Mouse (Mus musculus): ENCODE results near the gene Gnptg. TPM values are rescaled to one million over a fixed set of nuclear protein-coding genes. Genes with fewer than 3 reads are reported as not detected.
A peak's percentile ranks its signal among the peaks of the same experiment; 100 is the strongest.

The Gnptg gene
- polyA plus RNA-seq, 1 experiment from 2014 or later, result 21.5 TPM

- Histone ChIP-seq H3K4me2 (no peak overlapping the region), H3K27ac (0 out of 2 replicates have a peak overlapping the region, but pooled peaks have one; percentile 1), H3K36me3 (peaks cover 17% of the 10 kb centered on the region), H3K9ac (no peak overlapping the region), H3K4me1 (replicated peaks) (peaks cover 45% of the 10 kb centered on the region), H3K4me3 (replicated peaks) (no peak overlapping the region), H3K9me3 (replicated peaks) (no peaks in the 10 kb centered on the region), H3K27me3 (no peaks in the 10 kb centered on the region)
- no peak for DNase-seq
- WGBS (ENCODE audit: insufficient replicate concordance), result 75% methylated on average over 15 of the region's 15 CpGs
- ATAC-seq (ENCODE audit: low read depth), result no peak
Measured at GRCm38 (mm10) chr17:25219492-25220295, 20.2 kb downstream of the Gnptg start.

- WGBS (ENCODE audit: insufficient replicate concordance), result 78% methylated on average over 9 of the region's 9 CpGs
- DNase-seq, result no peak
Measured at GRCm38 (mm10) chr17:25218967-25219366, 21.0 kb downstream of the Gnptg start.

DNA sequence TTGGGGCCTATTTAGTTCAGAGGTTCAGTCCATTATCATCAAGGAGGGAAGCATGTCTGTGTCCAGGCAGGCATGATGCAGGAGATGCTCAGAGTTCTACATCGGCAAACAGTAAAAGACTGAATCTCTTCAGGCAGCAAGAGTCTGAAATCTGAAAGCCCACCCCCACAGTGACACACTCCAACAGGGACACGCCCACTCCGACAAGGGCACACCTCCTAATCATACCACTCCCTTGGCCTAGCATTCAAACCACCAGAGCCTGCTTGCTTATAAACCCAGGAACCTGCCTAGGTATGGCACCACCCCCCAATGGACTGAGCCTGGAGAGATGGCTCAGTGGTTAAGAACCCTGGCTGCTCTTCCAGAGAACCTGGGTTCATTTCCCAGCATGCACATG is 24.5 kb downstream of the Gnptg start:
- H3K9ac ChIP-seq, result no peak overlapping the region
- H3K27me3 ChIP-seq, result no peaks in the 10 kb centered on the region
- H3K36me3 ChIP-seq, result peaks cover 45% of the 10 kb centered on the region
- peaks cover 8% of the 10 kb centered on the region for H3K4me1 ChIP-seq (replicated peaks)
- H3K4me3 ChIP-seq (replicated peaks), result no peak overlapping the region
- no peak for ATAC-seq (ENCODE audit: low read depth)
- WGBS (ENCODE audit: insufficient replicate concordance), result 68% methylated on average over 3 of the region's 3 CpGs
- no peak for DNase-seq
- no peaks in the 10 kb centered on the region for H3K9me3 ChIP-seq (replicated peaks)
- H3K27ac ChIP-seq, result no peak overlapping the region; the same call in 1 of the 2 replicates
- H3K4me2 ChIP-seq, result no peak overlapping the region

More at GRCm38 (mm10) chr17:25218967-25219366, 21.0 kb downstream of the Gnptg start:
- Histone ChIP-seq H3K4me3 (replicated peaks) (no peak overlapping the region), H3K4me1 (replicated peaks) (peaks cover 37% of the 10 kb centered on the region), H3K36me3 (peaks cover 21% of the 10 kb centered on the region), H3K27ac (no peak overlapping the region), H3K9ac (no peak overlapping the region), H3K4me2 (no peak overlapping the region), H3K27me3 (no peaks in the 10 kb centered on the region), H3K9me3 (replicated peaks) (no peaks in the 10 kb centered on the region)
- no peak for ATAC-seq (ENCODE audit: low read depth)

DNA sequence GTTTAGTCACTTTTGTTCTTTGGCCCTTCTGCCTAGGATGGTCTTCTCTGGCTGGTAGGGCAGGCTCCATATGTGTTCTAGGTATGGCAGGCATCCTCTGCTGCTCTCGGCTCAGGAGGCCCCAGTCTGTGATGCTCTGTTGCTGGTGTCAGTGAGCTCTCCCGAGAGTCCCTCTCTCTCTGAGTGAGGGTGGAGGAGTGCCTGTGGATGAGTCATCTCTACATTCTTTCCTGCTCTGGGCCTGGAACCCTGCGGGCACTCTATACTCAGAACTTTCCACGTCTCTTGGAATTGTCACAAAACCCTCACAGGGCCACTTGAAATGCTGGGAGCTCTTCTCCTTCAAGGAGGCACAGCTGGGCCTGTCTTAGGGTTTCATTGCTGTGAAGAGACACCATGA is 28.2 kb downstream of the Gnptg start:
- Histone ChIP-seq H3K27me3 (no peaks in the 10 kb centered on the region), H3K27ac (no peak overlapping the region), H3K4me2 (no peak overlapping the region), H3K36me3 (peaks cover 70% of the 10 kb centered on the region), H3K9me3 (replicated peaks) (no peaks in the 10 kb centered on the region), H3K4me3 (replicated peaks) (no peak overlapping the region), H3K4me1 (replicated peaks) (peaks cover 6% of the 10 kb centered on the region; the same call in 1 of the 2 replicates), H3K9ac (no peak overlapping the region)
- 77% methylated on average over 4 of the region's 4 CpGs for WGBS (ENCODE audit: insufficient replicate concordance)
- no peak for DNase-seq
- ATAC-seq (ENCODE audit: low read depth), result no peak

GRCm38 (mm10) chr17:25210680-25211466 is 29.1 kb downstream of the Gnptg start:
- Histone ChIP-seq H3K27ac (no peak overlapping the region), H3K27me3 (no peaks in the 10 kb centered on the region), H3K9ac (no peak overlapping the region), H3K9me3 (replicated peaks) (no peaks in the 10 kb centered on the region), H3K4me1 (replicated peaks) (peaks cover 6% of the 10 kb centered on the region; the same call in 1 of the 2 replicates), H3K4me2 (no peak overlapping the region), H3K4me3 (replicated peaks) (no peak overlapping the region), H3K36me3 (peaks cover 76% of the 10 kb centered on the region)
- no peak for ATAC-seq (ENCODE audit: low read depth)
- 79% methylated on average over 15 of the region's 15 CpGs for WGBS (ENCODE audit: insufficient replicate concordance)
- DNase-seq, result no peak

GRCm38 (mm10) chr17:25210006-25210405 is 29.9 kb downstream of the Gnptg start:
- Histone ChIP-seq H3K9me3 (replicated peaks) (no peaks in the 10 kb centered on the region), H3K36me3 (peaks cover 78% of the 10 kb centered on the region), H3K27me3 (no peaks in the 10 kb centered on the region), H3K4me1 (replicated peaks) (no peaks in the 10 kb centered on the region), H3K9ac (no peak overlapping the region), H3K27ac (no peak overlapping the region), H3K4me2 (no peak overlapping the region), H3K4me3 (replicated peaks) (no peak overlapping the region)
- no peak for DNase-seq
- 87% methylated on average over 4 of the region's 4 CpGs for WGBS (ENCODE audit: insufficient replicate concordance)
- no peak for ATAC-seq (ENCODE audit: low read depth)

GRCm38 (mm10) chr17:25202401-25202800 is 37.5 kb downstream of the Gnptg start:
- H3K36me3 ChIP-seq, result peaks cover 61% of the 10 kb centered on the region

DNA sequence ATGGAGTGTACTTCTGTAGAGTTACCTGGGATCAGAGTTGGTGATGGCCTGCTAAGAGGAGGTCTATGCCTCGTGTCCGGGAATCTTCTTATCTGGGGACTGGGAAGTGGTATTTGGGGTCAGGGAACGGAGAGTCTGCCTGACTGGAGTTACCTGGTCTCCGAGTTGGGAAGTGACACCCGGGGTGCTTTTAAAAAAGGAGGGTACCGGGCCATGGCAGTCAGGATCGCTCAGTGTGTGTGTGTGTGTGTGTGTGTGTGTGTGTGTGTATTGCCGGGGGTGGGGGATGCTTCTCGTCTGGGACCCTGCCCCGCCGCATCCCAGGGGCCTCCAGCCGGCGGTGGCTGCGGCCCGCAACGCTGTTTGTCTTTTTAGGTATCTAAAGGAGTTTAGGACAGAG is 50.8 kb downstream of the Gnptg start:
- Histone ChIP-seq H3K4me1 (replicated peaks) (peaks cover 58% of the 10 kb centered on the region), H3K36me3 (peaks cover 21% of the 10 kb centered on the region; the same call in 1 of the 2 replicates), H3K27ac (no peak overlapping the region), H3K4me3 (replicated peaks) (peak overlapping the region; percentile 89), H3K4me2 (peak overlapping the region; percentile 95), H3K27me3 (no peaks in the 10 kb centered on the region), H3K9ac (peak overlapping the region; percentile 84), H3K9me3 (replicated peaks) (no peaks in the 10 kb centered on the region)
- 8% methylated on average over 16 of the region's 16 CpGs for WGBS (ENCODE audit: insufficient replicate concordance)
- DNase-seq (no peak), ATAC-seq (ENCODE audit: low read depth) (no peak)

More at GRCm38 (mm10) chr17:25202401-25202800, 37.5 kb downstream of the Gnptg start:
- Histone ChIP-seq H3K4me1 (replicated peaks) (peaks cover 3% of the 10 kb centered on the region; the same call in 1 of the 2 replicates), H3K9ac (no peak overlapping the region), H3K27ac (no peak overlapping the region), H3K4me3 (replicated peaks) (no peak overlapping the region), H3K4me2 (no peak overlapping the region), H3K27me3 (no peaks in the 10 kb centered on the region), H3K9me3 (replicated peaks) (no peaks in the 10 kb centered on the region)
- ATAC-seq (ENCODE audit: low read depth), result no peak
- no peak for DNase-seq
- 71% methylated on average over 4 of the region's 4 CpGs for WGBS (ENCODE audit: insufficient replicate concordance)

- no peaks in the 10 kb centered on the region for H3K9me3 ChIP-seq (replicated peaks)
- peak within 1 kb of the TSS; percentile 84 for H3K9ac ChIP-seq
- H3K36me3 ChIP-seq, result peaks cover 14% of the 10 kb centered on the region; the same call in 1 of the 2 replicates
- peak within 1 kb of the TSS; percentile 95 for H3K4me2 ChIP-seq
- no peaks in the 10 kb centered on the region for H3K27me3 ChIP-seq
- H3K4me1 ChIP-seq (replicated peaks), result peaks cover 64% of the 10 kb centered on the region
- under 1% methylated on average over 104 of the region's 104 CpGs for WGBS (ENCODE audit: insufficient replicate concordance)
- peak within 1 kb of the TSS; percentile 89 for H3K4me3 ChIP-seq (replicated peaks)
- peak within 1 kb of the TSS; percentile 77 for H3K27ac ChIP-seq
- DNase-seq (peak; percentile 48), ATAC-seq (ENCODE audit: low read depth) (peak; percentile 14; the same call in 1 of the 2 replicates)
Measured at GRCm38 (mm10) chr17:25188150-25189031, 51.5 kb downstream of the Gnptg start, which contains the start of gene Unkl. TSS of gene Unkl (plus strand) at chr17:25188397.

- WGBS (ENCODE audit: insufficient replicate concordance), result 10% methylated on average over 11 of the region's 11 CpGs
- ATAC-seq (ENCODE audit: low read depth), result no peak
- no peaks in the 10 kb centered on the region for H3K27me3 ChIP-seq
- peak overlapping the region; percentile 84 for H3K9ac ChIP-seq
- peaks cover 70% of the 10 kb centered on the region for H3K4me1 ChIP-seq (replicated peaks)
- peak overlapping the region; percentile 95 for H3K4me2 ChIP-seq
- H3K4me3 ChIP-seq (replicated peaks), result peak overlapping the region; percentile 89
- no peak for DNase-seq
- peaks cover 9% of the 10 kb centered on the region; the same call in 1 of the 2 replicates for H3K36me3 ChIP-seq
- H3K9me3 ChIP-seq (replicated peaks), result no peaks in the 10 kb centered on the region
- H3K27ac ChIP-seq, result peak overlapping the region; percentile 77
Measured at GRCm38 (mm10) chr17:25187784-25188149, 52.2 kb downstream of the Gnptg start.
